Mouse (Mus musculus): Measurements from ENCODE around the gene Capn8. TPM values are rescaled to one million over a fixed set of nuclear protein-coding genes. Genes with fewer than 3 reads are reported as not detected.

Capn8 gene
- polyA plus RNA-seq, 1 experiment from 2014 or later: 10.1 TPM

GRCm38 (mm10) chr1:182585162-182585840 is 20.5 kb downstream of the Capn8 start:
- Histone ChIP-seq H3K4me2 (replicated peaks; ENCODE audit: low read depth) (peak overlapping the region; percentile 50), H3K9ac (ENCODE audit: low read length) (no peak overlapping the region), H3K4me1 (replicated peaks; ENCODE audit: control insufficient read depth, insufficient read depth) (no peaks in the 10 kb centered on the region), H3K4me3 (ENCODE audit: low read depth, low read length) (peak overlapping the region; percentile 16), H3K9me3 (ENCODE audit: control insufficient read depth, low read length) (no peaks in the 10 kb centered on the region), H3K36me3 (ENCODE audit: control insufficient read depth, insufficient read depth, low read length) (no peaks in the 10 kb centered on the region), H3K27ac (replicated peaks) (no peak overlapping the region), H3K27me3 (ENCODE audit: control insufficient read depth, insufficient read depth, low read length) (no peaks in the 10 kb centered on the region)
- TF ChIP-seq CTCF (IDR thresholded peaks at IDR 0.05; ENCODE audit: low read depth) (no peak), EP300 (optimal IDR thresholded peaks at IDR 0.05) (no peak)
- WGBS: 10% methylated on average over 16 of the region's 16 CpGs
- peak; percentile 48 for DNase-seq (ENCODE audit: low spot score)
- peak; percentile 74; the same call in 1 of the 2 replicates for ATAC-seq (ENCODE audit: low FRiP score, low TSS enrichment)

GRCm38 (mm10) chr1:182587706-182588105 is 22.9 kb downstream of the Capn8 start:
- ATAC-seq (ENCODE audit: low FRiP score, low TSS enrichment): no peak

DNA sequence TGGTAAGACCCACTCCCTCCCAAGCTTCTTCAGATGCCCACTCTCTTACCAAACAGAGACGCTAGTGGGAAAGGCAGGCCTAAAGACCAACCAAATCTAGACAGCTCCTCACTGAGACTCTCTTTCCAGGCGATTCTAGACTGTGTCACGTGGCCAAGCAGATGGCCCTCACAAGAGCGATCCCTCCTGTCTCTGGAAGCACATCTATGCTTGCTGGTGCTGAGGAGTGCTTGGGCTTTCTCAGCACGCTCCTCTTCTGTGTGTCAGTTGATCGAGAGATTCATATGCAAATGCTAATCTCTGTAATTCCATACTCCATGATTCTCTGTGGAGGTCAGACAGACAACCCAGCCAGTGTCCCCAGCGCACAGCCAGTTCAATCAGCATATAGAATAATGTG is 26.7 kb downstream of the Capn8 start:
- DNase-seq (ENCODE audit: low spot score): no peak
- 74% methylated on average over 7 of the region's 7 CpGs for WGBS
- Histone ChIP-seq H3K9ac (ENCODE audit: low read length) (no peak overlapping the region), H3K27ac (replicated peaks) (no peak overlapping the region), H3K27me3 (ENCODE audit: control insufficient read depth, insufficient read depth, low read length) (no peaks in the 10 kb centered on the region), H3K9me3 (ENCODE audit: control insufficient read depth, low read length) (no peaks in the 10 kb centered on the region), H3K4me3 (ENCODE audit: low read depth, low read length) (no peak overlapping the region), H3K36me3 (ENCODE audit: control insufficient read depth, insufficient read depth, low read length) (no peaks in the 10 kb centered on the region), H3K4me2 (replicated peaks; ENCODE audit: low read depth) (no peak overlapping the region), H3K4me1 (replicated peaks; ENCODE audit: control insufficient read depth, insufficient read depth) (no peaks in the 10 kb centered on the region)
- no peak for ATAC-seq (ENCODE audit: low FRiP score, low TSS enrichment)
- TF ChIP-seq CTCF (IDR thresholded peaks at IDR 0.05; ENCODE audit: low read depth) (no peak), EP300 (optimal IDR thresholded peaks at IDR 0.05) (no peak)

More at GRCm38 (mm10) chr1:182587706-182588105, 22.9 kb downstream of the Capn8 start:
- Histone ChIP-seq H3K4me1 (replicated peaks; ENCODE audit: control insufficient read depth, insufficient read depth) (no peaks in the 10 kb centered on the region), H3K4me3 (ENCODE audit: low read depth, low read length) (no peak overlapping the region), H3K27me3 (ENCODE audit: control insufficient read depth, insufficient read depth, low read length) (no peaks in the 10 kb centered on the region), H3K4me2 (replicated peaks; ENCODE audit: low read depth) (no peak overlapping the region), H3K27ac (replicated peaks) (no peak overlapping the region), H3K36me3 (ENCODE audit: control insufficient read depth, insufficient read depth, low read length) (no peaks in the 10 kb centered on the region), H3K9me3 (ENCODE audit: control insufficient read depth, low read length) (no peaks in the 10 kb centered on the region), H3K9ac (ENCODE audit: low read length) (no peak overlapping the region)
- TF ChIP-seq EP300 (optimal IDR thresholded peaks at IDR 0.05): no peak
- TF ChIP-seq CTCF (IDR thresholded peaks at IDR 0.05; ENCODE audit: low read depth): no peak
- 56% methylated on average over 4 of the region's 4 CpGs for WGBS
- DNase-seq (ENCODE audit: low spot score): no peak

DNA sequence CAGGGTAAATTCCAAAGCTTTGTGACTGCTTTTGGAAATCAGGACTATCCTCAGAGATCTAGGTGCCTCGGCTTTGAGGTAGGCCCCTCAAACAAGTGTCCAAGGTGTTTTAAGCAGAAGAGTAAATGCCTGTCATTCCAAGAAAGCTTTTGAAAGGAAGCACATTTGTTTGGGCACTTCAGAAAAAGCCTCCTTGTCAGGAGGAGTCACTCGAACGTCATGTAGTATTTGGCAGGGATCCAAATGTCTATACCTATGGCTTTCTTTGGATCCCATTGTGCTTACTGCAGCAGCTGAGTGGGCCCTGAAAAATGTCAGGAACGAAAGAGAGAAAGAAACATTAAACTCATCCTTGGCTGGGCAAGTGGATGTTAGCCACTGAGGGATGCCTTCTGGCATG is 27.6 kb downstream of the Capn8 start:
- Histone ChIP-seq H3K36me3 (ENCODE audit: control insufficient read depth, insufficient read depth, low read length) (no peaks in the 10 kb centered on the region), H3K9ac (ENCODE audit: low read length) (no peak overlapping the region), H3K4me1 (replicated peaks; ENCODE audit: control insufficient read depth, insufficient read depth) (no peaks in the 10 kb centered on the region), H3K4me2 (replicated peaks; ENCODE audit: low read depth) (no peak overlapping the region), H3K27me3 (ENCODE audit: control insufficient read depth, insufficient read depth, low read length) (no peaks in the 10 kb centered on the region), H3K9me3 (ENCODE audit: control insufficient read depth, low read length) (no peaks in the 10 kb centered on the region), H3K27ac (replicated peaks) (no peak overlapping the region), H3K4me3 (ENCODE audit: low read depth, low read length) (no peak overlapping the region)
- DNase-seq (ENCODE audit: low spot score): no peak
- ATAC-seq (ENCODE audit: low FRiP score, low TSS enrichment): no peak
- TF ChIP-seq CTCF (IDR thresholded peaks at IDR 0.05; ENCODE audit: low read depth) (no peak), EP300 (optimal IDR thresholded peaks at IDR 0.05) (no peak)
- 28% methylated on average over 4 of the region's 4 CpGs for WGBS

- Histone ChIP-seq H3K9me3 (ENCODE audit: control insufficient read depth, low read length) (no peaks in the 10 kb centered on the region), H3K4me2 (replicated peaks; ENCODE audit: low read depth) (no peak overlapping the region), H3K27me3 (ENCODE audit: control insufficient read depth, insufficient read depth, low read length) (no peaks in the 10 kb centered on the region), H3K4me3 (ENCODE audit: low read depth, low read length) (no peak overlapping the region), H3K36me3 (ENCODE audit: control insufficient read depth, insufficient read depth, low read length) (no peaks in the 10 kb centered on the region), H3K27ac (replicated peaks) (no peak overlapping the region), H3K4me1 (replicated peaks; ENCODE audit: control insufficient read depth, insufficient read depth) (no peaks in the 10 kb centered on the region), H3K9ac (ENCODE audit: low read length) (no peak overlapping the region)
- 77% methylated on average over 17 of the region's 17 CpGs for WGBS
- no peak for ATAC-seq (ENCODE audit: low FRiP score, low TSS enrichment)
- TF ChIP-seq CTCF (IDR thresholded peaks at IDR 0.05; ENCODE audit: low read depth): peak; percentile 40
- no peak for TF ChIP-seq EP300 (optimal IDR thresholded peaks at IDR 0.05)
- no peak for DNase-seq (ENCODE audit: low spot score)
Measured at GRCm38 (mm10) chr1:182605330-182606150, 40.7 kb downstream of the Capn8 start.

Measured in stomach, postnatal 0 days (tissue).